Mouse (Mus musculus) stomach, adult 2 months (tissue): ENCODE data around the gene Amotl1. TPM values are rescaled to one million over a fixed set of nuclear protein-coding genes. Genes with fewer than 3 reads are reported as not detected.

Experiments
- polyA plus RNA-seq: library from polyadenylated mRNA; depleted of rRNA; stranded (reverse); fragments of >200 nt; gene quantifications from 2 replicates; pipeline ENCODE4 v1.2.3, GENCODE M21; 2012; rRNA removed

Gene Amotl1
- polyA plus RNA-seq, result 8.7 and 12.3 TPM in 2 replicates

DNA sequence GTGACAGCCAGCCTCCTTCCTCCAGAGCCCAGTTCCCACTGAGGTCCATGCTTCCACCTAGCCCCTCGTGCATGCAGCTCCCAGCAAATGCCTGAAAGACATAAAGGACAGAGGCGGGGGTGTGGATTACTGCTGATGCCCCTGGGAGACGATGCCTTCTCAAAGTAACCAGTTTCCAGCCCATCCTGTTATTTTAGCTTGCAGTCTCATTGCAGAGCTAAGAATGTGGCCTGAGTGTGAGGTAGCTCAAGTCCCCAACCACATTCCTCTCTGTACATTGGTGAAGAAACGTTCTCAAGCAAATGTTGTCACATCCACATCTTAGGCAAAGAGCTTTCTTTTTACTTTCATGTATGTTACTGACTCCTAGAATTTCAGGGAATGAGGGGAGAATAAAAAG lies at the start of gene Amotl1:
Gene Amotl1 (minus strand): TSS at position 101 of the 400 bp plus-strand sequence.

DNA sequence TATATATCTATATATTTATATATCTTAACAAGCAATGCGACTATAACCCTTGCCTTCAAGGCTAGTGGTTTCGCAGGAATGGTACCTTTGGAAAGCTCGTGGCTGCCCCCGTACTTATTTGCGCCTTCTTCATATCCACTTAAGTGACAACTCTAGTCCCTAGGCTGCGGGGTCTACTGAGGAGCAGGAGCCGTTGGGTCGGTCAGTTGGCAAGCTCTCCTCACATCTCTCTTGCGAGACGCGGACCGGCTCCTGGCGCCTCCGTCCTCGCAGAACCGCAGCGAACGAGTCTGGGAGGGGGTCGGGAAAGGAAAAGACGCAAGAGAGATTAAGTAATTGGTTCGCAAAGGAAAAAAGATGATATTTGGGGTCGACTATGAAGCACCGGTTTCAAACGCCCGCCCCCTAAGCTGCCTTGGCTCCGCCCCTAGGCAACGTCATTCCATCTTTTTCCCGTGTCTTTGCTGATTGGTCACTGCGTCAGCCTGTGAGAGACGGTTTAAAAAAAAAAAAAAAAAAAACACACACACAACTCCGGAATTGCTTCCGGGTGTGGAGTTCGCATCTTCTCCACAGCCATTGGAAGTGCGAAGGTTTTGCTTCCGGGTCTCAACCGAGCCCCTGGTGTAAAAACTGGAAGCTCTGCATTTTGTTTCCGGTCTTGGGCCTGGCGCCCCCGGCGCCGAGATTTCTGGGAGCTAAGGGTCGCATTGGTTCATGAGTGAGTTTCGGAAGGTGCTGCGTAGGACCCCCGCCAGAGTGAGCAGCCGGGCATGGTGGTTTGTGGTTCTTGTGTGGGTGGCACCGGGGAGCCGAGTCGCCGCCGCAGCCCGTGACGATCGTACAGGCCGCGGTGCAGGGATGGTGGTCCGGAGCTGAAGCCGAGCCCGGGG lies 144.6 kb downstream of the Amotl1 start, which contains the start of the genes Kdm4d and Cwc15:
Gene Kdm4d (minus strand): TSS at position 460 of the 893 bp plus-strand sequence.
Gene Cwc15 (plus strand): TSS at position 595 of the 893 bp plus-strand sequence.

Other genes with a start within 250 kb of the Amotl1 start
- gene Kdm4d, start 144.6 kb downstream of the Amotl1 start, polyA plus RNA-seq, result 0.06 TPM in 1 of 2 replicates, not detected in the other
- gene Cwc15, start 144.4 kb downstream of the Amotl1 start, polyA plus RNA-seq, result 1.0 and 1.6 TPM in 2 replicates
- gene Piwil4, start 95.7 kb upstream of the Amotl1 start, polyA plus RNA-seq, result 0.77 and 0.92 TPM in 2 replicates
- gene Fut4, start 107.3 kb upstream of the Amotl1 start, polyA plus RNA-seq, result 12.8 and 16.7 TPM in 2 replicates
- not detected in 2 replicates for gene 1700012B09Rik, start 126.0 kb upstream of the Amotl1 start, polyA plus RNA-seq
- 0.35 and 0.64 TPM in 2 replicates for gene Mre11a, start 139.6 kb upstream of the Amotl1 start, polyA plus RNA-seq
- 0.72 and 0.93 TPM in 2 replicates for gene Ankrd49, start 139.8 kb upstream of the Amotl1 start, polyA plus RNA-seq
- gene Gpr83, start 215.2 kb upstream of the Amotl1 start, polyA plus RNA-seq, result 0.09 TPM in 2 replicates